Mouse (Mus musculus) hindbrain, embryonic 10.5 days (tissue): ENCODE results near the gene Vmn1r85. TPM values are rescaled to one million over a fixed set of nuclear protein-coding genes. Genes with fewer than 3 reads are reported as not detected.

Experiments
- DNase-seq: peaks from one replicate; pipeline ENCODE4 v3.0.0-alpha.2; 2017; ENCODE audit warnings: low spot score
- H3K27ac ChIP-seq: fragments of 300-500 bp; sonication (generic); 2 replicates; pipeline ENCODE4 v1.5.1; 2016; ENCODE audit warnings: mild to moderate bottlenecking, moderate library complexity
- H3K27me3 ChIP-seq: fragments of 300-500 bp; sonication (generic); 2 replicates; pipeline ENCODE4 v1.6.1; 2016; ENCODE audit warnings: mild to moderate bottlenecking; ENCODE audit not compliant: poor library complexity, insufficient read depth, severe bottlenecking
- H3K36me3 ChIP-seq: fragments of 300-500 bp; sonication (generic); 2 replicates; pipeline ENCODE4 v1.6.1; 2016; ENCODE audit warnings: mild to moderate bottlenecking, moderate library complexity
- H3K4me1 ChIP-seq: fragments of 300-500 bp; sonication (generic); replicated peaks from 2 replicates; pipeline ENCODE4 v1.6.1; 2016; ENCODE audit warnings: mild to moderate bottlenecking
- H3K4me3 ChIP-seq: fragments of 300-500 bp; sonication (generic); 2 replicates; pipeline ENCODE4 v1.5.1; 2016; ENCODE audit warnings: mild to moderate bottlenecking, moderate library complexity
- H3K9me3 ChIP-seq: fragments of 300-500 bp; sonication (generic); 2 replicates; pipeline ENCODE4 v1.6.1; 2016; ENCODE audit warnings: mild to moderate bottlenecking, moderate library complexity
- WGBS: fragments of 180-500 bp; shearing (Covaris S2); methylation state at CpG from one replicate; pipeline ENCODE4 v1.1.7; 2016; 5-methylcytosine and 5-hydroxymethylcytosine counted together
- polyA plus RNA-seq: library from polyadenylated mRNA; unstranded; fragments of >200 nt; fragmentation: Nextera tagmentation; extraction: Ambion mirVana; gene quantifications from 2 replicates; pipeline ENCODE4 v1.2.1, GENCODE M21; 2016

Gene Vmn1r85
- polyA plus RNA-seq, 1 experiment from 2014 or later = not detected

DNA sequence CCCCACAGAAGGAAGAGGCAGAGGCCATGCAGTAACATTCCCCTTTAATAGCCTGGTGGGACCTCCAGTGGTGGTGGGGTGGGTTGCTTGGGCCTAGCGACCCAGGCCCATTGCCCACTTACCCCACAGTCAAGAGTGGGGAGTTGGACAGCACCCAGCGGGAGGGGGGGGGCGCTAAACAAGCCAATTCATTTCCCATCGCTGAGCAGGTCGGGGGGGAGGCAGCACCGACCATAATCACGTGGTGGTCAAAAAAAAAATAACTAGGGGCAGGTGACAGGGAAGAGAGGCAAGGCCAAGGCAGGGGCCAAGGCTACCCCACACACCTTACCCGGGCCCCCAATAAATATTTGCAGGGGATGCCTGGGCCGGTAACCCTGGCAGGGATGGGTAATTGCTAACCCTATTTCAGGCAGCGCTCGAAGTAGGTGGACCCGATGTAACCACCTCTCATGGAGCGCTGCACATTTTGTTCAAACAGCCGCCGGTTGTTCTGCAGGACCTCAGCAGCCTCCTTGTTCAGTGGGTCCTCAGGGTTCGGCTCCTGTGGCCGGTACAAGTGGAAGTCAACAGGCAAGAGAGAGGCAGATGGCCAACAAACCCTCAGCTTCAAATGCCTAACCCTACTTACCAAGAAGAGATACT lies 59.6 kb downstream of the Vmn1r85 start:
- Histone ChIP-seq H3K9me3 (peaks cover 3% of the 10 kb centered on the region; the same call in 1 of the 2 replicates), H3K27me3 (no peaks in the 10 kb centered on the region), H3K27ac (peak overlapping the region; percentile 91), H3K4me1 (peaks cover 61% of the 10 kb centered on the region), H3K36me3 (peaks cover 54% of the 10 kb centered on the region), H3K4me3 (peak overlapping the region; percentile 66)
- no peak for DNase-seq
- WGBS = 88% methylated on average over 17 of the region's 17 CpGs

- 1% methylated on average over 45 of the region's 45 CpGs for WGBS
- peak within 1 kb of the TSS; percentile 66 for H3K4me3 ChIP-seq
- peaks cover 64% of the 10 kb centered on the region for H3K36me3 ChIP-seq
These were observed 60.6 kb downstream of the Vmn1r85 start, which contains the start of gene Chmp2a for GRCm38 (mm10) chr7:13034148-13034977. Gene Chmp2a (minus strand): TSS chr7:13034807.

GRCm38 (mm10) chr7:13033451-13034147 lies 61.4 kb downstream of the Vmn1r85 start:
- Histone ChIP-seq H3K4me1 (peaks cover 53% of the 10 kb centered on the region), H3K27ac (peak overlapping the region; percentile 91), H3K27me3 (no peaks in the 10 kb centered on the region), H3K36me3 (peaks cover 71% of the 10 kb centered on the region), H3K4me3 (peak overlapping the region; percentile 66), H3K9me3 (peaks cover 3% of the 10 kb centered on the region; the same call in 1 of the 2 replicates)
- 54% methylated on average over 13 of the region's 13 CpGs for WGBS
- peak; percentile 14 for DNase-seq

More at GRCm38 (mm10) chr7:13034148-13034977, 60.6 kb downstream of the Vmn1r85 start, which contains the start of gene Chmp2a:
- H3K27me3 ChIP-seq = no peaks in the 10 kb centered on the region
- peaks cover 61% of the 10 kb centered on the region for H3K4me1 ChIP-seq
- H3K9me3 ChIP-seq = peaks cover 3% of the 10 kb centered on the region; the same call in 1 of the 2 replicates
- H3K27ac ChIP-seq = peak within 1 kb of the TSS; percentile 91
- DNase-seq = peak; percentile 98

Other genes starting within 250 kb of the Vmn1r85 start
- gene Zfp128, start 214.0 kb downstream of the Vmn1r85 start, polyA plus RNA-seq = 4.7 and 4.9 TPM in 2 replicates
- 14.8 and 18.4 TPM in 2 replicates for gene Zscan22, start 197.4 kb downstream of the Vmn1r85 start, polyA plus RNA-seq
- gene Rps5, start 172.9 kb downstream of the Vmn1r85 start, polyA plus RNA-seq = 868 and 1,033 TPM in 2 replicates
- gene Rnf225, start 167.8 kb downstream of the Vmn1r85 start, polyA plus RNA-seq = 0.62 and 0.77 TPM in 2 replicates
- 11.8 and 12.7 TPM in 2 replicates for gene Zfp324, start 129.3 kb downstream of the Vmn1r85 start, polyA plus RNA-seq
- 16.6 and 17.0 TPM in 2 replicates for gene Zfp446, start 117.3 kb downstream of the Vmn1r85 start, polyA plus RNA-seq
- 0.11 and 0.26 TPM in 2 replicates for gene Slc27a5, start 97.0 kb downstream of the Vmn1r85 start, polyA plus RNA-seq
- gene Trim28, start 96.1 kb downstream of the Vmn1r85 start, polyA plus RNA-seq = 373 and 399 TPM in 2 replicates
- 31.3 and 34.4 TPM in 2 replicates for gene Zbtb45, start 85.1 kb downstream of the Vmn1r85 start, polyA plus RNA-seq
- 113 and 144 TPM in 2 replicates for gene Chmp2a, start 60.4 kb downstream of the Vmn1r85 start, polyA plus RNA-seq
- 126 and 157 TPM in 2 replicates for gene Ube2m, start 56.9 kb downstream of the Vmn1r85 start, polyA plus RNA-seq
- gene Mzf1, start 40.4 kb downstream of the Vmn1r85 start, polyA plus RNA-seq = 2.8 and 4.4 TPM in 2 replicates
- gene Vmn1r86, start 24.7 kb upstream of the Vmn1r85 start, polyA plus RNA-seq = not detected in 2 replicates
- gene Vmn1r87, start 45.0 kb upstream of the Vmn1r85 start, polyA plus RNA-seq = not detected in 2 replicates
- not detected in 2 replicates for gene Vmn1r88, start 64.4 kb upstream of the Vmn1r85 start, polyA plus RNA-seq
- gene Vmn1r89, start 117.8 kb upstream of the Vmn1r85 start, polyA plus RNA-seq = not detected in 2 replicates
- gene Lig1, start 182.1 kb upstream of the Vmn1r85 start, polyA plus RNA-seq = 118 and 154 TPM in 2 replicates
- gene Zswim9, start 183.5 kb upstream of the Vmn1r85 start, polyA plus RNA-seq = 10.4 and 11.2 TPM in 2 replicates
- 1.0 and 1.7 TPM in 2 replicates for gene Pla2g4c, start 229.5 kb upstream of the Vmn1r85 start, polyA plus RNA-seq